Mouse (Mus musculus): ENCODE results near the gene H2-Ke6.

DNA sequence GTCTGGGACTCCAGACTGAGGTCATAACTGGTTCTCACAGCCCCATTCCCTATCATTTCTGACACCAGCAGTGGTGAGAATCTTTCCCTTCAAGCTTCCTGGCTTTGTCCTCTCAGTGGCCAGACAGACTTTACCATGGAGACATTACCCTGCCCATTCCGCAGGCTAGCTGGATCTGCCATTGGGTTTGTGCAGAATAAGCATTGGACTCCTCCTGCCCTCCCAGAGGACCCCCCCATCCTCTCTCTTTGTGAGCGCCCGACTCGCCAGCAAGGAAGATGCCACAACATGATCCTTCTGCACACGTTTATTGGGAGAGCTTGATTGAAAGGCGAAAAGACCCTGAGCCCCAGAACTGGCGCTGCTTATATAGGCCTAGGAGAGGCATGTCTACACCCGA lies 14.4 kb downstream of the H2-Ke6 start:
- TF ChIP-seq GATA1 (IDR thresholded peaks at IDR 0.05; ENCODE audit: borderline replicate concordance, low read length) (no peak), FLI1 (IDR thresholded peaks at IDR 0.05; ENCODE audit: low read length) (no peak)

Data from megakaryocyte, embryonic 14.5 days (primary cell).